Mouse (Mus musculus): ENCODE results near the gene Ssxb10.
"Not testable (repeated sequence)": the region's sequence is repeated elsewhere in the genome, so short reads cannot be mapped to it uniquely, and the experiment has no call there.

Gene Ssxb10

GRCm38 (mm10) chrX:8327124-8327523, at the start of gene Ssxb10:
Gene Ssxb10, plus strand, starts transcription at chrX:8327424.
- ChIA-PET POLR2A (no interaction called here), CTCF (no interaction called here)

GRCm38 (mm10) chrX:8288621-8289020, 38.6 kb upstream of the Ssxb10 start:
- POLR2A ChIA-PET, result interaction anchor here in 2 of 4 experiments (0.6 to 0.7 kb wide), 2 partner anchors 96 to 605 kb away, joined by 3 read pairs; no protein-coding TSS in a partner anchor
- CTCF ChIA-PET, result no interaction called here

GRCm38 (mm10) chrX:8309302-8309701, 17.9 kb upstream of the Ssxb10 start:
- POLR2A ChIA-PET, result no interaction called here
- CTCF ChIA-PET, result no interaction called here

DNA sequence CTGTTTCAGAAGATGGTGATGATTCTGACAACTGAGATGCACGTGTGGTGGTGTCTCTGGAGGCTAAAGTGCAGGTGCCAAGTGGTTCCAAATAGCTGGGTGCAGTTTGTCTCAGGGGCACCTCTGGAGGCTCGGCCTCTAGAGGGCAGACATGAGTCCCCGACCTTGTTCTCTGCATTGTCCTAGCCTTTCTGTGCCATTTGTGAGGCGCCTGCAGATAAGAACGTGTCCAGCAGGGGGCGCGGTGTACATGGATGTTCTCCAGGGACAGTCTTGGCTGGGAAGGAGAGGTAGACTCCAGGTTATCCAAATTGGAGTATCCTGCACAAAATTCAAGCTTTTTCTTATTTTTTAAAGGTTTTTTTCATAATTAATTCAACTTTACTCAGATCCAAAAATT, 12.3 kb upstream of the Ssxb10 start:
- POLR2A ChIA-PET, result not testable (repeated sequence)
- CTCF ChIA-PET, result interaction anchor here in 2 of 4 experiments (0.6 to 0.7 kb wide), 2 partner anchors 38 to 322 kb away, joined by 3 to 6 read pairs; no protein-coding TSS in a partner anchor

- POLR2A ChIA-PET, CTCF ChIA-PET: not testable (repeated sequence)
Measured at GRCm38 (mm10) chrX:8366678-8367077, 39.5 kb downstream of the Ssxb10 start, which contains the start of gene Ssxb9. Gene Ssxb9, plus strand, starts transcription at chrX:8366978.

Measured in embryonic stem cell, embryonic (primary cell).